Mouse (Mus musculus): Measurements from ENCODE around the gene Prss56.
A peak's percentile ranks its signal among the peaks of the same experiment; 100 is the strongest.

The Prss56 gene

GRCm38 (mm10) chr1:87183013-87183412, at the start of gene Prss56:
TSS of gene Prss56 (plus strand) at chr1:87183313.
- no peak for DNase-seq (ENCODE audit: low read depth, low spot score)

- DNase-seq (ENCODE audit: low read depth, low spot score), result no peak
Measured at GRCm38 (mm10) chr1:87141550-87141949, 41.6 kb upstream of the Prss56 start.

GRCm38 (mm10) chr1:87142456-87142855, 40.7 kb upstream of the Prss56 start:
- DNase-seq (ENCODE audit: low read depth, low spot score), result peak; percentile 34

- no peak for DNase-seq (ENCODE audit: low read depth, low spot score)
Measured at GRCm38 (mm10) chr1:87143141-87143540, 40.0 kb upstream of the Prss56 start.

GRCm38 (mm10) chr1:87149422-87149821, 33.7 kb upstream of the Prss56 start:
- DNase-seq (ENCODE audit: low read depth, low spot score), result no peak

- no peak for DNase-seq (ENCODE audit: low read depth, low spot score)
Measured at GRCm38 (mm10) chr1:87151286-87151685, 31.8 kb upstream of the Prss56 start.

GRCm38 (mm10) chr1:87153776-87154500, 29.2 kb upstream of the Prss56 start:
- DNase-seq (ENCODE audit: low read depth, low spot score), result no peak

- no peak for DNase-seq (ENCODE audit: low read depth, low spot score)
Measured at GRCm38 (mm10) chr1:87154501-87155120, 28.5 kb upstream of the Prss56 start.

- DNase-seq (ENCODE audit: low read depth, low spot score), result no peak
Measured at GRCm38 (mm10) chr1:87155531-87156198, 27.4 kb upstream of the Prss56 start.

- no peak for DNase-seq (ENCODE audit: low read depth, low spot score)
Measured at GRCm38 (mm10) chr1:87156199-87156587, 26.9 kb upstream of the Prss56 start, which contains the start of gene Ecel1. TSS of gene Ecel1 (minus strand) at chr1:87156521.

- DNase-seq (ENCODE audit: low read depth, low spot score), result no peak
Measured at GRCm38 (mm10) chr1:87159396-87159795, 23.7 kb upstream of the Prss56 start.

- no peak for DNase-seq (ENCODE audit: low read depth, low spot score)
Measured at GRCm38 (mm10) chr1:87164164-87164795, 18.8 kb upstream of the Prss56 start.

GRCm38 (mm10) chr1:87164796-87165184, 18.3 kb upstream of the Prss56 start:
- no peak for DNase-seq (ENCODE audit: low read depth, low spot score)

GRCm38 (mm10) chr1:87170458-87170857, 12.7 kb upstream of the Prss56 start:
- DNase-seq (ENCODE audit: low read depth, low spot score), result no peak

- no peak for DNase-seq (ENCODE audit: low read depth, low spot score)
Measured at GRCm38 (mm10) chr1:87171312-87171711, 11.8 kb upstream of the Prss56 start.

- DNase-seq (ENCODE audit: low read depth, low spot score), result no peak
Measured at GRCm38 (mm10) chr1:87172316-87172715, 10.8 kb upstream of the Prss56 start.

GRCm38 (mm10) chr1:87174006-87174955, 8.8 kb upstream of the Prss56 start:
- DNase-seq (ENCODE audit: low read depth, low spot score), result peak; percentile 88

- DNase-seq (ENCODE audit: low read depth, low spot score), result peak; percentile 73
Measured at GRCm38 (mm10) chr1:87175852-87176292, 7.2 kb upstream of the Prss56 start.

- no peak for DNase-seq (ENCODE audit: low read depth, low spot score)
Measured at GRCm38 (mm10) chr1:87180896-87181295, 2.2 kb upstream of the Prss56 start.

- no peak for DNase-seq (ENCODE audit: low read depth, low spot score)
Measured at GRCm38 (mm10) chr1:87183998-87184750, 1.1 kb downstream of the Prss56 start.

Measured in mesoderm, embryonic 11.5 days (tissue).